Mouse (Mus musculus) brain, embryonic 14.5 days (tissue): ENCODE measurements around the gene Klhl21.

Experiments
- CTCF ChIP-seq: fragments of 200-500 bp; IDR thresholded peaks from 2 replicates; pipeline ENCODE4 v1.5.1; 2012; ENCODE audit warnings: inconsistent platforms, mild to moderate bottlenecking, moderate library complexity, borderline replicate concordance; ENCODE audit not compliant: insufficient read depth, insufficient read length; ENCODE audit errors: extremely low read depth
- POLR2A ChIP-seq: fragments of 200-500 bp; IDR thresholded peaks from 2 replicates; pipeline ENCODE4 v1.6.1; 2012; ENCODE audit warnings: mild to moderate bottlenecking, inconsistent platforms, borderline replicate concordance; ENCODE audit not compliant: poor library complexity, insufficient read depth, insufficient read length, severe bottlenecking; ENCODE audit errors: extremely low read depth

GRCm38 (mm10) chr4:152029997-152030396 is 21.4 kb downstream of the Klhl21 start:
- TF ChIP-seq POLR2A (no peak), CTCF (peak; percentile 12; the same call in 1 of the 2 replicates)
